Mouse (Mus musculus) spleen, adult 2 months (tissue): ENCODE results near the gene Ovol1.

Source experiments
- CTCF ChIP-seq: fragments of 200-500 bp; IDR thresholded peaks from 2 replicates; pipeline ENCODE4 v1.5.1; 2011; ENCODE audit warnings: mild to moderate bottlenecking, inconsistent platforms; ENCODE audit not compliant: insufficient read depth, insufficient read length, insufficient replicate concordance; ENCODE audit errors: extremely low read depth
- POLR2A ChIP-seq: fragments of 200-500 bp; IDR thresholded peaks from 2 replicates; pipeline ENCODE4 v1.6.1; 2011; ENCODE audit warnings: low read depth, low read length, inconsistent platforms

DNA sequence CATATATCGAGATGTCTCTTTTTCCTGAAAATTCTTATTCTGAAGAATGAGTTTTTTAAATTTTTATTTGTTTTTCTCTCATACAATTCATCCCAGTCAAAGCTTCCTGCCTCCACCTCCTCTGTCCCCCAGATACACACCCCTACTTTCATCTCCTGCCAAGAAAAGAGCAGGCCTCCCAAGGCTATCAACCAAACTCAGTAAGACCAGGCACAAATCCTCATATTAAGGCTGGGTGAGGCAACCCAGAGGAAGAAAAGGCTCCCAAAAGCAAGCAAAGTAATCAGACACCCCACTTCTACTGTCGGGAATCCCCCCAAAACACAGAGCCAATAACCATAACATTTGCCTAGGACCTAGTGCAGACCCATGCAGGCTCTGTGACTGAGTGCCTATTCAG lies 21.5 kb upstream of the Ovol1 start:
- TF ChIP-seq CTCF (no peak), POLR2A (no peak)
